Mouse (Mus musculus) ovary, postnatal 14 days (tissue): ENCODE measurements around the gene Duoxa1.
"Not testable (repeated sequence)": the region's sequence is repeated elsewhere in the genome, so short reads cannot be mapped to it uniquely, and the experiment has no call there.

Experiments
- DNase-seq: peaks from one replicate; pipeline ENCODE4 v3.0.0; 2022; ENCODE audit warnings: low spot score

Duoxa1 gene

DNA sequence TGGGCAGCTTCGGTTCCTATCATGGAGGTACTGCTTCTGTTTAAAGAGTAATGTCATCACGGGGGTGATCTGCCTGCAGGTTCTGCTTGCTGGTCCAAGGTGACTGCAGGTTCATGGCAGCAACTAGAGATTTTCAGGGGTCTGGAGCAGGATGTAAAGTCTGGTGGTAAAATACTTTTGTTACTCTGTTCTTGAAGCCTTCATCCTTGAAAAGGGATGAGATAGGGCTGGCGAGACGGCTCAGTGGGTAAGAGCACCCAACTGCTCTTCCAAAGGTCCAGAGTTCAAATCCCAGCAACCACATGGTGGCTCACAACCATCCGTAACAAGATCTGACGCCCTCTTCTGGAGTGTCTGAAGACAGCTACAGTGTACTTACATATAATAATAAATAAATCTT lies 16.8 kb upstream of the Duoxa1 start:
- DNase-seq, result not testable (repeated sequence)

DNA sequence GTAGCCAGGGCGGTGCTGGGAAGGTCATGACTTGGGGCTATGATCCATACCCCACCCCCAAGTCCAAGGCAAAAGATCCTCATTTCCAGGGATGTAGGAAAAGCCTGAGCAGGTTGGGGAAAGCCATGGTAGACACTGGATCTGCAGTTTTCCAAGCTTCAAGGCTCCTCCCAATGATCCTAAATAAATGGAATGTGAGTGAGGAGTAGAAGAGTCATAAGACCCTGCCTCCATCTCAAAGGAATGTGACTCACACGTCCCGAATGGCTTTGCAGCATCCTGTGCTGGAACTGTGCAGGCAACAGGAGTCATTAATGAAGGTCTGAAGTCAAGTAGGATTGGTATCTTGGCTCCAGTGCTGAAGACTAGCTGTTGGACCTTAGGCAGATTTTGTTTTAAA lies 14.5 kb upstream of the Duoxa1 start:
- no peak for DNase-seq

DNA sequence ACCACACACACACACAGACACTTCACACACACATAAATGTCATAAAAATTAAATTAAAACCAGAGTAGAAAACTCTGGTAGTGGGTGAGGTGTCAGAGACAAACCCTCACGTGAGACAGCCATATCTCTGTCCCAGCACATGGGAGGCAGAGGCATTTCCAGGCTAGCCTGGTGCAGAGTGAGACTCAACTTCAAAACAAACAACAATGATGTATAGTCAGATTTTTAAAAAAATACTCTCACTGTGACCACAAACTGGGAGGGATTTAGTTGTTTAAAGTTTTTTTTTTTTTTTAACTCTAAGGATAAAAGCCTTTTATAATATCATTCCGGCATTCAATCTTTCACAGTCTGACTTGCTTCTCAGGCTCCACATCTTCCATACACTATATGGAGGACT lies 11.8 kb upstream of the Duoxa1 start:
- DNase-seq, result no peak

DNA sequence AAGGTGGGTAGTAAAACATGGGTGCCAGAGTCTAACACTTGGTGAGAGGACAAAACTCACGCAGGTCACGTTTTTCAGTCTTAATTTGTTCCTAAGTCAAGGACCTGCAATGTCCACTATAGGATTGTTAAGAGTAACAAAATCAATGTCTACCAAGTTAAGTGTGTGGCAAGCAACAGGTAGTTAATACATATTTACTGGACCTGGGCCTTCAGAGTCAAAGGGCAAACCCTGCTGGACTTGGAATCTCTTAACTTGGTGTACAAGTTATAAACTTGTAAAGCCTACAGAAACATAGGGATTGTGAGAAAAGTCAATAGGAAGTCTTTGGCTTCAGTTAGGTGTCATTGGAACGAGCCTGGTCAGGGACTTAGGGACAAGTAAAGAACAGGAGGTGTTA lies 11.1 kb upstream of the Duoxa1 start:
- DNase-seq, result no peak

DNA sequence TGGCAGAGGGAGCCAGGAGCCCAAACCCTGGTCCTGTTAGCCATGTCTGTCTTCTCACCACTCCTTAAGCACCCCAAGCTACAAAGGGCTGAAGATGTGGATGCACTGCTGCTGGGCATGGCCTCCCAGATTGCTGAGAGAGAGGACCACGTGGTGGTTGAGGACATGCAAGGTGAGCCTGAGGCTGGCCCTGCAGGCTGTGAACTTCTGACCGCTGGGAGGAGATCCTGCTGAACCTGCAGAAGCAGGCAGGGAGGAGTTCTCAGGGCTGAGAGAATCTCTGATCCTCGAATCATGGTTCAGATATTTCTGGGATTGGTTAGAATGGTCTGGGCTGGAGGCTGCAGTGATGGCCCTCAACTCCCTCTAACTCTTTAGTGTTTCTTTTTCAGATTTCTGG lies 10.4 kb upstream of the Duoxa1 start:
- no peak for DNase-seq

DNA sequence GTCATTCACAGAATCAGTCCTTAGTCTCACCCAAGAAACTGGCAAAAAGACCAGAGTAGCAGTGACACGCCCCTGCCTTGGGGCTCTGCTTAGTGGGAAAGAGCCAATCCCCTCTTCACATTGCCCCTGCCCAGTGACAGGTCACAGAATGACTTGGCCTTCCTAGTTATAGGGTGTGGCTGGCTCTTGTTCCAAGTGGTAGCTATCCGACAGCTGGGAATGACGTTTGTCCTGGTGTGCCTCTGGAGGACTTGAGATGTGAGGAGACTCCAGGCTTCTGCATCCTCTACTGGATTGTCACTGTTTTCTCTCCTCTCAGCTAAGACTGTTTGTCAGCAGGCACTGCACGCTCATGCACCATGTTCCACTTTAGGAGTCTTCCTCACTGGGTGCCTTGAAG lies 3.9 kb upstream of the Duoxa1 start:
- DNase-seq, result no peak

DNA sequence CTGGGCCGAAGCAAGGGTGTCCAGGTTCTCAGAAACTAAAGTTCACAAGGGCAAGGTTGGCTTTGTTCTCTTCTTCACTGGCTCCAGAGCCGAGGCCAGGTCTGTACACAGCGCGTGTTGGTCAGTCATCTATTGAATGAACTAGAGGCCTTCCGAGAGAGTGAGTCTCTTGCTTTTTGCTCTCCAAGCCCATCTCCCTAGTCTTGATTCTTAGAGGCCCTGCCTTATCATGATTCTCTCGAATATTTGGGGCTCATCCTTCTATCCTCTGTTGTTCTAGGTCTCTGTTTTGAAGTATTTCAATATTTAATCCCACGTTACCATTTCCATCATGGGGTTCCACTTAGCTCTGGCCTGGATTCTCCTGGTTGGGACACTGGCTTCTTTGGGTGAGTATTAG lies 1.8 kb upstream of the Duoxa1 start, which contains the start of gene Duox1:
Gene Duox1, plus strand, starts transcription at position 301 of the 400 bp plus-strand sequence.
- no peak for DNase-seq

DNA sequence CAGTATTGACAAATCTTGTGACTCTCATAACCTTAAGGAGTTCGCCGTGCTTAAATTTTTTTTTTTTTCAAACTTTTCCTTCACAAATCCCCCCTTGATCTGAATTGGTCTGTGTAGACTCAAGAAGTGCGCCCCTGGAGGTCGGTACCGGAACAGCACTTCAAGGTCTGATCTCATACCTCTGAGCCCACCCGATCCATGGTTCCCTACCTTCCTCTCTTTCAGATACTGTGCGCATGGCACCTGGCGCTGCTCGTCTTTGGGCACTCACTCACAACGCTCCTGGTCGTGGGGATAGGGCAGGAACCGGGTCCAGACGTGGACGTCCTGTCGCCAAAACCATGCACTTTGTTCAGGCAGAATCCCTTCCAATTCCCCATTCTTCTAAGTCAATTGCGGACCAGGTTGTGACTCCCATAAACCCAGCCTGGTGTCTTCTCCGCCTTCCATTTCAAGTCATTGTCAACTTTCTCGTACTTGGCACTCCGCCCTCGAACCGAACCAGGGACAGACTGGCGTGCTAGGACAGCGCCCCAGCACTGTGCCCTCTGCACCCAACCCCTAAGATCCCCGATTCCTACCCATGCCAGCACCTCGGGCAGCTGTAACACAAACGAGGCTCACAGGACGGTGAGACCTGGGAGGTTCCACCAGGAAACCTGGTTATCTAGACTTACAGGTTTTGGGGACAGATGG lies 660 bp downstream of the Duoxa1 start:
- peak; percentile 48 for DNase-seq

DNA sequence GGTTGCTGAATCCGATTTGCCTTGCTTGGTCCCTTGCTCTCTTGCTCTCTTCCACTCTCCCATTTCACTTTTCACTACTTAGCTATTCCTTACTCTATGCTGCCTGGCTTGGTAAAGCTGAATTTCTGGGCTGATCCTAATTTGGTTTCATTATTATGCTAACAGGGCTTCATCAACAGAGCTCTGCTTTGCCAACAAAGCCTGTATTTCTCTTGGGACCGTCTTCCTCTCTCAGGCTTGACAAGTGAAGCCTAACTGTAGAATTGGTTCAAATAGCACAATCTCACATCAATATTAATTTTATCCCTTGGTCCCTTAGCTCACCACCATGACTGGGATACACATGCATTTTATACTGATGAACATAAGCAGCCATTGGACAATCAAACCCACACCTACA lies 2.0 kb downstream of the Duoxa1 start:
- DNase-seq, result no peak

DNA sequence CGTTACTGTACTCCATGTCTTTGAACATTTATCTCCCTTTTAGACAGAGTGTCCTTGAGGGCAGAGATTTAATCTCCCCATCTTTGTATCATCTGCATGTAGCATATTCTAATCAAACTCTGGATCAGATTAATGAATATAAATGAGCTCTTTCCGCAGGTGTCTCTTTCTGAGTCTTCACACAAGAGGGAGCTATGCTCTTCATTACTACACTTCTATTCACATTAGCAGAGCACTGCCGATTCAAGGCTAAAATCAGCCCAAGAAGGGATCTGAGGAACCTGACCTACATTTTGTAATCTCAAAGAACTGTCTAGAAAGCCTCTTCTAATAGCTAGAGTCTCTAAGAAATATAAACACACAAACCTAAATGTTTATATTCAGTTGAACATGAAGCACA lies 3.9 kb downstream of the Duoxa1 start:
- DNase-seq, result no peak

DNA sequence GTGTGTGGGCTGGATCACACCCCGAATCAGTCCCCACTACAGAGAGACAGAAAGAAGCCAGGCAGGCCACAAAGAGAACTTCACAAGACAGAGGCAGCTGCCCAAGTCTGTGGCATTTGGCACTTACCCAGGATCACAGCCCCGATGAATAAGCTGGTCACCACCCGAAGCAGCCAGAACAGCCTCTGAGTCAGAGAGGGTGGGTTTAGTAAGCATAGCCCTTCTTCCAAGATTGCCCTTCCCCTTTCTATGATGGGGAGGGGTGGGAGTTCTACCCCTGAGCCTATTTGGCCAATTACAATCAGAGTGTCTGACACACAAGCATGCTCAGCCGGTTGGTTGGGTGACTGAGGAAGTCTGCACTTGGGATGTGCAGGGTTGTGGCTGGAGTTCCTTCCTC lies 7.3 kb downstream of the Duoxa1 start:
- DNase-seq, result no peak

DNA sequence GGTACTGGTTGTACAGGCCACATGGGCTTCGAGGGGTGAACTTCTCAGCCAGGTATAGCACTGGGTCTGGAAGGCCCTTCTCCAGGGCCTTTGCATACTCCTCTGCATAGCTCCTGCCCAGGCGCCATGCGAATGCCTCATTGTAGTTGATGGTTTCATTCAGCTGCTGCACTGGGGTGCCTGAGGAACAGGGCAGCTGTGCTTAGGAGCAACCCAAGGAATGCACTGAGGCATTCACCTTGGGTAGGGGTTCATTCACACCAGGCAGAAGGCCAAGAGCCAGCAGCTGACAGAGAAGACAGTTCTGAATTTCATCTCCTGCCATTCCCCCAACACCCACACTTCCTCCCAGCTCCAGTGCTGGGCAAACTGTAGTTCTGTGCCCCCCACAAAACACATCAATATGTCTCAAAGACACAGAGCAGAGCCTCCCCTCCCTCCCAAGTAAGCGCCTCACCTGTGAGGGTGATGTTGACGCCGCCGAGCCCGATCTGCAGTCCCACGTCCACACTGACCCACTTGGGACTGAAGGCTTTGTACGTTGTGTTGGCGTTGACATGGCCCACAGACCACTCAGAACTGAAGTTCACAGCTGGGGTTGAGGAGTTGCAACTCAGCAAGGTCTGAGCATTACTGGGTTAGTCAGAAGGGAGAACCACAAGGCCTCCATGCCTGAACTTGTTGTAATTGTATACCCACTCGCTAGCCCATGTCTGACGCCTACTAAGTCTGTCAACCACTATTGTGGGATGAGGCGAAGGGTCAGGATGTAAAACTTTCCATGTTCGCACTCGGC lies 8.2 kb downstream of the Duoxa1 start:
- no peak for DNase-seq

DNA sequence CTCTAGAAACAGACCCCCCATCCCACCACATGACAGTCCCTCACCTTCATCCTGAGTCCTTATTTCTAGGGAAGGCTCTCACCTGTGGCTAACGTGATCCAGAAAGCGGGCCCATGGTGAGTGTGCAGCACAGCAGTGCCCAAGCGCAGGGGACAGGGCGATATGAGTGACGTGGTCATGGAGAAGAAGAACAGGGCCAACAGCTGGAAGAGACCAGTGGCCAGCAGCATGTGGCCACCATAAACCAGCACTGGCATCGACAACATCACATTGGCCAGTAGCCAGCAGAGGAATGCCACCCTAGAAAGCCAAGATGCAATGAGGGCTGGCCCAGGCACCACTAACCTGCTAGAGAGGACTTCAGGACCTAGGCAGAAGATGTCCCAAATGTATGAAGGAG lies 9.0 kb downstream of the Duoxa1 start:
- no peak for DNase-seq

DNA sequence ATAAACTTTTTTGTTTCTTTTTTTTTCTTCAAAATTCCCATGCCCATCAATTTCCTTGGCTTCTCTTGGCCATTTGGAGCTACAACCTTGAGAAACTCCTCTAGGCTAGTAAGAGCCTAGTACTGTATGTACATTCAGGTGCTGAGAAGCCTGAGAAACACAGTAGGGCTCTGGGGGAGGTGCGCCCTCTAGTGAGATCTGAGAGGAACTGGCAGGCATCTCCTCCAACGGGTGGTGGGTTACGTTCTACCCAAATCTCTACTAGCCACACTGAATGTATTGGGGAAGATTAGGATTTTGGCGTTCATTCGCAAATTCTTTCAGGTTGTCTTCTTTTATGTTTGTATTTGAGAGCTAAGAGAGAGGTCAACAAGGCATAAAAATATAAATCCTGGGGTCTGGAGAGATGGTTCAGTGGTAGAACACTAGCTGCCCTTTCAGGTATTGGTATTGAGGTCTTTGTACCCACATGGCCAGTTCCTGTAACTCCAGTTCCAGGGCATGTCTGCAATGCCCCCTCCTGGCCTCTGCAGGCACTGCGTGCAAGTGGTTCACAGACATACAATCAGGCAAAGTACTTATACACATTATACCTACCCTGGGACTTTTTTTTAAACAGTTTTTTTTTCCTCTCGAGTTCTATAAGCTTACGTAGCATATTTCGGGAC lies 10.8 kb downstream of the Duoxa1 start:
- peak; percentile 36 for DNase-seq

DNA sequence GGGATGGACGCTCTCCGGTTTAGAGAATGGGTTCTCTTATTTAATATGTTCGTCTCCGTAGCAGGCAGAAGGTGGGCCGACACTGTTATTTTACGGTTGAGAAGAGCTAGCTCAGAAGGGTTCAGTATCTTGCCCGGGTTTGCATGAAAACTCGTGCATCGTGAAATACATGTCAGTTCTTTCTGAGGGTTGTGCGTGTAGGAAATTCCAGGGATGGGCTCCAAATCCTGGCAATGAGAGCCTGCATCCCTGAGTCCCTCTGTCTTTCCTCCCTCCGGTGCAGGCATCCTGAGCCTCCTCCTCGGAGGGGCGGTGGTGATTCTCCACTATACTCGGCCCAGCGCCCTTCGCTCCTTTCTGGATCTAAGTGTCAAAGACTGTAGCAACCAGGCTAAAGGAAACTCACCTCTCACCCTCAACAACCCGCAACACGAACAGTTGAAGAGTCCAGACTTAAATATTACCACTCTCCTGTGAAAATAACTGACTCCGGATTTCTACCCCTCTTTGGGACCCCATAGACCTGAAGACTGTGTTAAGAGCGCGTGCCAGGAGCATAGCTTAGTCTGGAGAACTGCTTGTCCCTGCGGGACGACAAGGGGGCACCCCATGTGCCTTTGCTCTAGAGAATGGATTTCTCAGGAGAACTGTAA lies 11.5 kb downstream of the Duoxa1 start:
- DNase-seq, result no peak

DNA sequence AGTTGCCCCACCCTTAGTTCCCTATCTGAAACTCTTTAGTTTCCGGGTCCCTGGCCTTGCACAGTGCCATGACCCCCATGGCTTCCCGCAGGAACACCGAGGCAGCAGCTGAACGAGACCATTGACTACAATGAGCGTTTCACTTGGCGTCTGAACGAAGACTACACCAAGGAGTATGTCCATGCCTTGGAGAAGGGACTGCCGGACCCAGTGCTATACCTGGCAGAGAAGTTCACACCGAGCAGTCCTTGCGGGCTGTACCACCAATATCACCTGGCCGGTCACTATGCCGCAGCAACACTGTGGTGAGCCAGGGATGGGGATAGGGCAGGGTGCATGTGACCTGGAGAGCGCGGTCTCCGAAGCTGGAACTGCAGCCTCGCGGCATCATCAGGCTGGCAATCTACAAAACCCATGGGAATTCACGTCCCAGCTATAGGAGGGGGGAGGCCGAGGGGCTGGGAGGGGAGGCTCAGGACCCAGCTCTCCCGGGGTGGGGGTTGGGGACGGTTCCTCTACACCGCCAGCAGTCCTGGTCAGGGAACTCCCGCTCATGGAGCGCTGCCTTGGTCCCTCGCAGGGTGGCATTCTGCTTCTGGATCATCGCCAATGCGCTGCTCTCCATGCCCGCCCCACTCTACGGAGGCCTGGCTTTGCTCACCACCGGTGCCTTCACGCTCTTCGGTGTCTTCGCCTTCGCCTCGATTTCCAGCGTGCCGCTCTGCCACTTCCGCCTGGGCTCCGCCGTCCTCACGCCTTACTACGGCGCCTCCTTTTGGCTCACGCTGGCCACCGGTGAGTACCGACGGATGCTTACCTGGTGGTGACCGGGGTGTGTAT lies 12.2 kb downstream of the Duoxa1 start:
- no peak for DNase-seq

DNA sequence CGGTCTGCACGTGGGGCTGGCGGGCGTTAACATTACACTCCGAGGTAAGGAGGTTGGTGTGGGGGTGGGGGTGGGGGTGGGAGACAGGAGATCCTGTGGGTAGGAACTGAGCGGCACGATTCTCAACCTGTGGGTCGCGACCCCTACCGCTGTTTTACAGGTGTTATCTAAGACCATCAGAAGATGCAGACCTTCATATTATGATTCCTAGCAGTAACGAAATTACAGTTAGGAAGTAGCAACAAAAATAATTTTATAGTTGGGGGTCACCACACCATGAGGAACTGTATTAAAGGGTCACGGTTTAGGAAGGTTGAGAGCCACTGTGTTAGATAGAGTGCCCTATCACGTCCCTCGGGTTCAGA lies 12.9 kb downstream of the Duoxa1 start:
- DNase-seq, result no peak

DNA sequence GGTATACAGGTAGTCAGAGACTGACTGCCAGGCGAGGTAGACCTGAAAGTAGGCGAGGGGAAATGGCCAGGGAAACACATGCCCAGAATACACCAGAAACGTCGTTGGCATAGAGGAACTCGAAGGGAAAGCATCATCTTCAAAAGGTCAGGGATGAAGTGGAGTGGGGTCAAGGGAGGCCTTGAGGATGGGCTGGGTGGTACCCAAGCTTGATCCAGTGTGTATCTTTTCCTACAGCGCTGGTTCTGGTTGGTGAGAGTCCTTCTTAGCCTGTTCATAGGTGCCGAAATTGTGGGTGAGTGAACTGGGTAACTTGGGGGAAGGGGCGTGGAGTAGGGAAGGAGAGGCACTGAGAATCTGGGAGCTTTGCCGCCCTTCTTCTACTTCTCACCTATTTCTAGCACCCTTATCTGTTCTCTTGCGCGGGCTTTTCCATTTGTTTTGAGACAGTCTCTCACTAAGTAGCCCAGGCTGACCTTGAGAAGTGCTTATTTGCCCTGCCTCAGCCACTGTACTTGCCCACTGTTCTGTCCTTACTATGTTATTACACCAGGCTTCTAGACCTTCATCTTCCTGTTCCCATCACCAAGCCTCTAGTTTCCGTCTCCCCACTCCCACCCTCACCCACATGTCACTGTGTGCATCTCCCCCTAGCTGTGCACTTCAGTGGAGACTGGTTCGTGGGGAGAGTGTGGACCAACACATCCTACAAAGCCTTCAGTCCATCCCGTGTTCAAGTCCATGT lies 13.4 kb downstream of the Duoxa1 start:
- no peak for DNase-seq

DNA sequence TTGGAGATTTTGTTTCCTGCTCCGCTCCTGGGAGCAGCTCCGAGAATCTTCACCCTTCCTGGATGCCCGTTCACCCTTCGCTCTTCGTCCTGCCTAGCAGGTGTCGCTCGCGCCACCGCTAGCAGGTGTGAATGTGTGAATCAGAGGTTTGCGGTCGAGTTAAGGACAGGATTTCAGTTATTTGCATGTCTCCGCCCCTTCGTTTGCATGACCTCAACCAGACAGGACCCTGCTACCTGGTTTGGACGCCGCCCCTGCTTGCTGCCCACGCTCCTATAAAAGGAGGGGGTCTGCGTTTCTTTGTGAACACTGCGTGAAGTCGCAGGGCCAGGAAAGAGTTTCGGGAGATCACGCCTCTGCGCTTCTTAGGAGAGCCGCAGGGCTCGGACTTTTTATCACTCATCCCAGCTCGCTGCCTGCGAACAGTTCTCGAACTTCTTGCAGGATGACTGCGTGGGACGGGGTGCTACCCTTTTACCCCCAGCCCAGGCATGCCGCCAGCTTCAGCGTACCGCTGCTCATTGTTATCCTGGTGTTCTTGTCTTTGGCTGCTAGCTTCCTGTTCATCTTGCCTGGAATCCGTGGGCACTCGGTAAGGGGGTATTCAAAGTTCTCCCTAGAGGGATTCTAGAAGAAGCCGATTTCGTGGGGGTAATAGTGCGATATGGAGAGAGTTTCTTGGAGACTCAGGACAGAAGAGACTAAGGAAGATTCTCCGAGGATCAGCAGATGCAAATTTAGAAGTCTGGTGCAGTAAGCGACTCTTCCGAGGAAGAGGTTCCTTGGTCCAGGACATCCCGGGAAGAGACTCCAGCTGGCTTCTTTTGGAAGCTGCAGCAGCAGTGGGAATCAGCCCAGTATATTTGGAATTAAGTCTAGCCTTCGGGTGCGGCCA lies 14.7 kb downstream of the Duoxa1 start, which contains the start of gene Duoxa2:
Gene Duoxa2, plus strand, starts transcription at position 305 of the 895 bp plus-strand sequence.
- no peak for DNase-seq

DNA sequence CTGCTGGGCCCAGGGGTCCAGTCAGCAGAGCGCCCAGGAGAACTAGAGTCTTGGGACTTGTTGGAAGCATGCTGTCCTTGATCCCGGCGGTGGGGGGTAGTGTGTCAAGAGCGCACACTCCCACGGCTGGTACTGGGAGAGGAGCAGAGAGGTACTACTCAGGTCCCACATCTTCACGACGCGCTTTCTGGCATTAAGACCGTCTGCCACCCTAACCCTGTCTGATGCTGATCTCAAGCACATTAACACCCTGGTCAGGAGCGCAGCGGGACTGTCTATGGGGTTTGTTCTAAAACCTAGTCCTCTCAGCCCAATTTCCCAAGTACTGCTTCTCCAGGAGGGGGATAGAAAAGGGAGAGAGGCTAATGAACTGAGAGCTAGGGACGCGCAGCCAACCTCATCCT lies 15.4 kb downstream of the Duoxa1 start, which contains the start of gene Duox2:
Gene Duox2, minus strand, starts transcription at position 354 of the 404 bp plus-strand sequence.
- DNase-seq, result no peak
